Mouse (Mus musculus) forebrain, embryonic 15.5 days (tissue): ENCODE results near the gene BC051019. TPM values are rescaled to one million over a fixed set of nuclear protein-coding genes. Genes with fewer than 3 reads are reported as not detected.

Experiments used
- ATAC-seq: fragments of 200-750 bp; cut with Nextera tagmentation; replicated peaks from 2 replicates; pipeline ENCODE4 v1.8.0; 2017; ENCODE audit warnings: mild to moderate bottlenecking, moderate TSS enrichment, moderate library complexity
- H3K27ac ChIP-seq: fragments of 300-500 bp; sonication (generic); replicated peaks from 2 replicates; pipeline ENCODE4 v1.5.1; 2015; ENCODE audit warnings: mild to moderate bottlenecking, inconsistent platforms
- H3K27me3 ChIP-seq: fragments of 300-500 bp; sonication (generic); 2 replicates; pipeline ENCODE4 v1.6.1; 2015; ENCODE audit warnings: inconsistent platforms
- H3K36me3 ChIP-seq: fragments of 300-500 bp; sonication (generic); 2 replicates; pipeline ENCODE4 v1.6.1; 2015; ENCODE audit warnings: mild to moderate bottlenecking, inconsistent platforms
- H3K4me1 ChIP-seq: fragments of 300-500 bp; sonication (generic); 2 replicates; pipeline ENCODE4 v1.6.1; 2015; ENCODE audit warnings: inconsistent platforms
- H3K4me2 ChIP-seq: fragments of 300-500 bp; sonication (generic); replicated peaks from 2 replicates; pipeline ENCODE4 v1.6.1; 2015; ENCODE audit warnings: mild to moderate bottlenecking, inconsistent platforms
- H3K4me3 ChIP-seq: fragments of 300-500 bp; sonication (generic); 2 replicates; pipeline ENCODE4 v1.5.1; 2015; ENCODE audit warnings: mild to moderate bottlenecking, inconsistent platforms
- H3K9ac ChIP-seq: fragments of 300-500 bp; sonication (generic); replicated peaks from 2 replicates; pipeline ENCODE4 v1.6.1; 2015; ENCODE audit warnings: mild to moderate bottlenecking, inconsistent platforms
- H3K9me3 ChIP-seq: fragments of 300-500 bp; sonication (generic); 2 replicates; pipeline ENCODE4 v1.6.1; 2016; ENCODE audit warnings: inconsistent platforms
- WGBS: fragments of 180-500 bp; shearing (Covaris S2); methylation state at CpG from one replicate; pipeline ENCODE4 v1.1.7; 2015; ENCODE audit warnings: mixed read lengths; 5-methylcytosine and 5-hydroxymethylcytosine counted together
- polyA plus RNA-seq: library from polyadenylated mRNA; unstranded; fragments of >200 nt; fragmentation: Nextera tagmentation; extraction: Ambion mirVana; gene quantifications from 2 replicates; pipeline ENCODE4 v1.2.1, GENCODE M21; 2015

Gene BC051019
- polyA plus RNA-seq, 1 experiment from 2014 or later: 0.88 TPM

DNA sequence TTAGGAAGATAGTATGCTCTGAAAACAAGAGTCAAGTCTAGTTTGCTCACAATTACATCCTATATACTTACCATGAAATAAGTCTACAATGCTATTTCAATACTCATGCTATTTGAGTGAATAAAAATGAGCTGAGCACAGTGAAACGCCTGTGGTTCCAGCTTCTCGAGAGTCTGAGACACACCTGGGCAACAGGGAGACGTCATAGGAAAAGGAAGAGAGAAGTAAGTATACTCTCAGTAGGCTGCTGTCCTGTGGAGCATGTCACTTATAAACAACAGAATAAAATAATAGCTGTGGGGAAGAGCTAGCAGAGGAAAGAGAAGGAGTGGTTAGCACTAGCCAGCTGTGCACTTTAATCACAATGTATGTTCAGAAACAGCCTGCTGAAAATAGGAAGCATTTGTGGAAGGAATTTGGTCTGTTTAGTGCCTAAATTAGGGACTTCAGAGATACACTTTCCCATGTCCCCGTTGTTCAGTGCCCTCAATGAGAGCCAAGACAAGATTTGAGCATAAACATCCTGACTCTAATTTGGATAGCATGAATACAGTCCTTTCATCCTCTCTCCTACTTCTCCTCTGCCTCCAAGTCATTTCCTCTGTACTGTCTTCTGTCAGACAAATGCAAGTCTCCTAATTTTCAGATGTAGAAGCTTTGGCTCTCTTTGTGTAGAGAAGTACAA, 48.6 kb downstream of the BC051019 start:
- Histone ChIP-seq H3K27ac (no peak overlapping the region), H3K9ac (no peak overlapping the region), H3K4me2 (no peak overlapping the region), H3K27me3 (no peaks in the 10 kb centered on the region), H3K9me3 (no peaks in the 10 kb centered on the region), H3K4me1 (peaks cover 8% of the 10 kb centered on the region), H3K4me3 (no peak overlapping the region), H3K36me3 (no peaks in the 10 kb centered on the region)
- ATAC-seq: no peak
- 73% methylated on average over 4 of the region's 4 CpGs for WGBS

DNA sequence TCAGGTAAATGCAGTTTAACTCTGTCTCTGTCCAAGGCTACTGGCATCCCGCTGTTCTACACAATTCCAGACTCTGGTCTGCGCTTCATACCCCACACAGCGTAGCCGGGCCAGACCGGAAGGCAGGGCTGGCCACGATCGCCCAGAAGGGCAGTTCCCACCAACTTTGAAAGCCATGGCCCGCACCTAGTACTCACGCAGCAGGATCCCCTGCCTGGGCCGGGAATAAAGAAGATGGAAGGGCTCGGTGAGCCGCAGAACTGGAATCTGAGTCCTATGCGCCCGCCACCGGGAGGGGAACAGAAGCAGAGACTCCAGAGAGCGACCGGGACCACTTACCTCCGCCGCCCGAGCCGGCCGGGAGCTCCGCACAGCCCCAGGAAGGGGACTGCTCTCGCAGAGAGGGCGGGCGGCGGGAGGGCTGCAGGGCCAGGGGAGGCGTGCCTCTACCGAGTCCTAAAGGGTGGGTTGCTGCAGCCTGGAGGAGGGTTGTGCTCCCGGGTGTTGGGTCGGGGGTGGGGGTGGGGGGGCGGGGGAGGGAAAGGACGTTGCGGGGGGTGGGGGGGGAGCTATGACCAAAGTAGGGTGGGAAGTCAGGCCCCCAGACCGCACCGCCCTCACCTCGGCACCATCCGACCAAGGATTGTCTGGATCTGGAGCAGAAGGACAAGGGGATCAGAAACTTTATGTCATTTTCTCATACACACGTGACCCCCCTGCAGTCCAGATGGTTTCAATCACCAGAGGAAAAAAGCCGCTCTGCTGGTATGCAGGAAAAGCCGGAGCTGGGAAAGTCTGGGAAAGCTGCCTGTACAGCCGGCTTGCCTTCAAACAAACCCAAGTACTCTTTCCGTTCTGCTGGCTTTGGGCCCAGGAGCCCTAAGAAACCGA, 51.8 kb downstream of the BC051019 start:
- Histone ChIP-seq H3K9ac (peak overlapping the region; percentile 68), H3K4me2 (peak overlapping the region; percentile 97), H3K27ac (peak overlapping the region; percentile 74), H3K27me3 (no peaks in the 10 kb centered on the region), H3K4me3 (peak overlapping the region; percentile 55), H3K9me3 (no peaks in the 10 kb centered on the region), H3K36me3 (no peaks in the 10 kb centered on the region), H3K4me1 (peaks cover 8% of the 10 kb centered on the region)
- ATAC-seq: peak; percentile 94
- WGBS: 1% methylated on average over 39 of the region's 44 CpGs

DNA sequence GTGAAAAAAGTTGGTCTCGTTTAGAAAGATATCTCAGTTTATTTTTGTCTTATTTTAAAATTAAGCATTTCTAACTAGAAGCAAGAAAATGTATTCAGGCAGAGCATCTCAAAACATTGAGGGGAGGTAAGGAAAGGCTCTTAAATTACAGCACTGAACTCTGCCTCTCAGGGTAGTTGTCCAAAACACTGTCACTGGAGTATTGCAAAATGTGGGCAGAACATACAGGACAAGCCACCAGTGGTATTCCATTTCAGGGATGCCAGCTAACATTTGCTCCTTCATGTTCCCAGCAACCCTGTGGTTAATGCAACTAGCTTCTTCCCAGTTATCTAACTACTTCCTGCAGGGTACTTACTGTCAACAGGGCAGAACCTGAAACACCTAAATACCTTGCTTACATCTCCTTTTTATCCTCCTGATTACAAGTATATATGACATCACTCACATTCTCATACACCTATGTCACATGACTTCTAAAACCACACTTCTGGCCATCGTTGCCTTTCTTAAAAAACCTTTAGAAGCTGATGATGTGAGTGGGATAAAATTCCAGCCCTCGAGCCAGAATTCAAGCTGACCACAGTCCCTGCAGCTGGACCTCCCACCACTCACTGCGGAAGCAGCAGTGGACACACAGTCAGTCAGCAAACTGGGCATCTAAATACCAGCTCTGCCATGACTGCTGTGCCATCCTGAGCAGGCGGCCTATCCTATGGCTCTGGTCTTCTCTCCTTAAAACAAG, 54.1 kb downstream of the BC051019 start:
- Histone ChIP-seq H3K9ac (no peak overlapping the region), H3K4me2 (no peak overlapping the region), H3K4me1 (peaks cover 8% of the 10 kb centered on the region), H3K27ac (no peak overlapping the region), H3K27me3 (no peaks in the 10 kb centered on the region), H3K4me3 (no peak overlapping the region), H3K9me3 (no peaks in the 10 kb centered on the region), H3K36me3 (no peaks in the 10 kb centered on the region)
- ATAC-seq: no peak
- WGBS: 88% methylated on average over 5 of the region's 5 CpGs

DNA sequence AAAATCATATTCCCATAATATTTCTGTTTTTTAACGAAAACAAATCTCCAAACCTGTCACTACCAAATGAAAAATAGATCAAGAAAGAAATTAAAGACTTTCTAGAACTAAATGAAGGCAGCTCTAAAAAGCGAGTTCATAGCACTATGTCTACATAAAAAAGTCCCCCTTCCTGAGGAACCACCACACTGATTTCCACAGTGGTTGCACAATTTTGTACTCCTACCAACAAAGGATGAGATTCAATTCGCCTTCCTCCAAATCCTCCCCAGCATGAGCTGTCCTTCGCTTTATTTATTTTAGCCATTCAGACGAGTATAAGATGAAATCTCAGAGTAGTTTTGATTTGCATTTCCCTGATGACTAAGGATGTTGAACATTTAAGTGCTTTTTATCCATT, 57.0 kb downstream of the BC051019 start:
- Histone ChIP-seq H3K36me3 (no peaks in the 10 kb centered on the region), H3K9me3 (no peaks in the 10 kb centered on the region), H3K27me3 (no peaks in the 10 kb centered on the region), H3K9ac (no peak overlapping the region), H3K4me2 (no peak overlapping the region), H3K4me3 (no peak overlapping the region), H3K4me1 (peaks cover 11% of the 10 kb centered on the region), H3K27ac (no peak overlapping the region)
- ATAC-seq: no peak
- WGBS: 82% methylated on average over 5 of the region's 5 CpGs

DNA sequence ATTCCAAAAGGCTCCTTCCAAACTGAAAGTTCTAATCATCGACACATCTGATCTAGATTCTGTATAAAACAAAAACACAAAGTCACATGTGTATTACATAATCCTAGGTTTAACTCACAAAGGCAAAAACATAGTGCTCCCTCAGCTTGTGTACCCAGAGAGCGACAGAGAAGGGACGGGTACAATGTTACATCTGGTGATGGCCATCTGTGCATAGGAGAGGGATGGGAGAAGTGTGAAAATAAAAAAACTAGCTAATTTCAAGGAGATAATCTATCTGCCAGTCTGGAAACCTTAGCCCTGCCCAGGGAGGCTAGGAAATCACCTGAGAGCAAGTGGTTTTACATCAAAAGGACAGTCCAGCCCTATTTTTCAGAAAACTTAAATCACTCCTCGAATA, 61.0 kb downstream of the BC051019 start:
- Histone ChIP-seq H3K9me3 (no peaks in the 10 kb centered on the region), H3K27ac (no peak overlapping the region), H3K4me1 (peaks cover 4% of the 10 kb centered on the region; the same call in 1 of the 2 replicates), H3K27me3 (no peaks in the 10 kb centered on the region), H3K36me3 (no peaks in the 10 kb centered on the region), H3K9ac (no peak overlapping the region), H3K4me2 (no peak overlapping the region), H3K4me3 (no peak overlapping the region)
- WGBS: 48% methylated on average over 4 of the region's 4 CpGs
- ATAC-seq: no peak

Other genes with a start within 250 kb of the BC051019 start
- gene Trim66, start 215.7 kb downstream of the BC051019 start, polyA plus RNA-seq: 0.23 and 0.25 TPM in 2 replicates
- gene Rpl27a, start 204.7 kb downstream of the BC051019 start, polyA plus RNA-seq: 83.3 and 86.3 TPM in 2 replicates
- gene St5, start 20.2 kb downstream of the BC051019 start, polyA plus RNA-seq: 11.4 and 13.1 TPM in 2 replicates
- 18.1 and 18.9 TPM in 2 replicates for gene Akip1, start 20.2 kb downstream of the BC051019 start, polyA plus RNA-seq
- not detected in 2 replicates for gene Ascl3, start 7.9 kb upstream of the BC051019 start, polyA plus RNA-seq
- gene Tmem9b, start 29.0 kb upstream of the BC051019 start, polyA plus RNA-seq: 91.7 and 95.2 TPM in 2 replicates
- gene Nrip3, start 58.2 kb upstream of the BC051019 start, polyA plus RNA-seq: 6.1 and 6.4 TPM in 2 replicates
- gene Scube2, start 141.8 kb upstream of the BC051019 start, polyA plus RNA-seq: 0.79 and 0.92 TPM in 2 replicates
- gene Dennd5a, start 236.6 kb upstream of the BC051019 start, polyA plus RNA-seq: 47.3 and 54.1 TPM in 2 replicates